Mouse (Mus musculus) CH12.LX (cell line): Measurements from ENCODE around the gene Npas1.

Experiments used
- CTCF ChIP-seq, 2 experiments: IDR thresholded peaks in 1 of 2; conservative IDR thresholded peaks in 1 of 2; 2 replicates each; pipeline ENCODE4 v1.5.1; 2011 to 2012; ENCODE audit warnings: low read depth in 2 of 2, low read length in 2 of 2, improper control_type of control experiment in 1 of 2, inconsistent platforms in 1 of 2, mild to moderate bottlenecking in 1 of 2, moderate library complexity in 1 of 2
- EP300 ChIP-seq: IDR thresholded peaks from 2 replicates; pipeline ENCODE4 v1.6.1; 2011; ENCODE audit warnings: low read length, improper control_type of control experiment
- GABPA ChIP-seq: IDR thresholded peaks from 2 replicates; pipeline ENCODE4 v1.6.1; 2012; ENCODE audit warnings: low read depth, low read length, improper control_type of control experiment, inconsistent platforms; ENCODE audit not compliant: insufficient replicate concordance
- MXI1 ChIP-seq: IDR thresholded peaks from 2 replicates; pipeline ENCODE4 v1.6.1; 2011; ENCODE audit warnings: mild to moderate bottlenecking, low read depth, low read length, improper control_type of control experiment
- NRF1 ChIP-seq: IDR thresholded peaks from 2 replicates; pipeline ENCODE4 v1.6.1; 2014; ENCODE audit warnings: low read depth, mild to moderate bottlenecking, inconsistent platforms, low read length, improper control_type of control experiment, moderate library complexity
- POLR2AphosphoS2 ChIP-seq: IDR thresholded peaks from 2 replicates; pipeline ENCODE4 v1.6.1; 2011; ENCODE audit warnings: low read depth, low read length, improper control_type of control experiment
- RCOR1 ChIP-seq: conservative IDR thresholded peaks from 2 replicates; pipeline ENCODE4 v1.6.1; 2012; ENCODE audit warnings: low read depth, mild to moderate bottlenecking, inconsistent platforms, low read length, improper control_type of control experiment
- SMC3 ChIP-seq: IDR thresholded peaks from 2 replicates; pipeline ENCODE4 v1.6.1; 2011; ENCODE audit warnings: low read depth, low read length, improper control_type of control experiment
- TCF12 ChIP-seq: IDR thresholded peaks from 2 replicates; pipeline ENCODE4 v1.6.1; 2014; ENCODE audit warnings: low read depth, mild to moderate bottlenecking, inconsistent platforms, low read length, improper control_type of control experiment
- USF2 ChIP-seq: conservative IDR thresholded peaks from 2 replicates; pipeline ENCODE4 v1.6.1; 2011; ENCODE audit warnings: low read depth, low read length, improper control_type of control experiment
- ZKSCAN1 ChIP-seq: IDR thresholded peaks from 2 replicates; pipeline ENCODE4 v1.6.1; 2012; ENCODE audit warnings: low read depth, inconsistent platforms, low read length, improper control_type of control experiment, borderline replicate concordance
- ZNF384 ChIP-seq: IDR thresholded peaks from 2 replicates; pipeline ENCODE4 v1.6.1; 2012; ENCODE audit warnings: low read depth, low read length, improper control_type of control experiment, inconsistent platforms

- no peak for TF ChIP-seq CTCF (conservative IDR thresholded peaks at IDR 0.05 in 1 of 2, IDR thresholded peaks at IDR 0.05 in 1 of 2; ENCODE audit: low read depth in 2 of 2, low read length in 2 of 2)
- TF ChIP-seq USF2 = no peak
- TF ChIP-seq EP300 = no peak
- no peak for TF ChIP-seq ZNF384
- no peak for TF ChIP-seq RCOR1
- no peak for TF ChIP-seq MXI1
- no peak for TF ChIP-seq POLR2AphosphoS2
- no peak for TF ChIP-seq SMC3
- no peak for TF ChIP-seq NRF1
- TF ChIP-seq TCF12 = no peak
- TF ChIP-seq GABPA = no peak
- no peak for TF ChIP-seq ZKSCAN1
These were observed 17.0 kb downstream of the Npas1 start for GRCm38 (mm10) chr7:16460566-16460965.
